Mouse (Mus musculus) urinary bladder, postnatal 4 days (tissue): ENCODE measurements at regions not wholly inside any gene's neighbourhood (a gene's known extent, or its start where the extent isn't known, plus 50 kb on each side); places are given as distances from the start of the nearest gene placed in this dataset.

Source experiments
- DNase-seq, 2 experiments: peaks; one replicate each; pipeline ENCODE4 v3.0.0; 2021 to 2022; ENCODE audit warnings: low spot score in 2 of 2

DNA sequence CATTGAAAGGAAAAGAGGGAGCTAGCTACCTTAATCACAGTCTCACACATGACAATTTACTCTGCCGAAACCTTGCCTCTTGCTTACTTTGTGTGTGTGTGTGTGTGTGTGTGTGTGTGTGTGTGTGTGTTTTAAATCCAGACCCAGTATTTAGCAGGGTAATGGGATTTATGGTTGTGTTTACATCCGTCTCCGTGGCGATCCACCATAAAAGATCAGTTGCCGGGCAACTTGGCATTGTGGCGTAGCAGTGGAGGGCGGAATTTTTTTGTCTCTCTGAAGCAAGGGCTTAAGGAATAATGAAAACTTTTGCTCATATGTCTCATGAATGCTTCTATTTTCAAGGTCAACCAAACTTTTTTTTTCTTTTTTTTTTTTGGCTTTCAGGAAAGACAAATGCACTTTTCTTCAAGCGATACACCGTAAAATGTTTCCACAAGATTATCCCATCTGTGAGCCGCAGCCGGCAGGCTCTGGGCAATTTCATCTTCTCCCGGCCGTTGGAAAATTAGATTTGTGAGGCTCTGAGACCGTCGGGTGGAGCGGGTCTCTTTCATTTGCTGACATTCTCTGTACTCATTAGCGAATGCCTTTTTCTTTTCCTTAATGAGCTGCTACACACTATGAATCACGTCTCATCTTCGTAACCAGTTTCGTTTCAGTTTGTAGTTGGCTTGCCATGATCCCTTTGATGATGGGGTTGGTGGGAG is 53.9 kb upstream of the Ptch1 start:
- DNase-seq: no peak

DNA sequence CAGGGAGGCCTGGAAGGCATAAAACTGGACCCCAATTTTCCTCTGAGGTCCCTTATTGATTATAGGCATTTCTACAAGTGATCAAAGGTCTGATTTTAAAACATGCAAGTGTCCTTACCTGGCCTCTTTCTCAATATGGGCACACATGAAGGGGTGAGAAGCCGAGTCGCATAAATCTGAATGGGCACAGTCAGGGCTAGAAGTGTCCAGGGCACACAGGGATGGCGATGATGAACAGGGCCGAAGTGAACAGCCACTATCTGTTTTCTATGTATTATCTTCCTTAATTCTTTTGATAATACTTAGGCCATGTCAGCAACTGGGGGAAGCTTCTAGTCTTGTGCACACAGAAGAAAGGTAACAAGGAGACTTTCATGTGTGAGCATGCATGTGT is 54.5 kb upstream of the Ptch1 start:
- DNase-seq: no peak

DNA sequence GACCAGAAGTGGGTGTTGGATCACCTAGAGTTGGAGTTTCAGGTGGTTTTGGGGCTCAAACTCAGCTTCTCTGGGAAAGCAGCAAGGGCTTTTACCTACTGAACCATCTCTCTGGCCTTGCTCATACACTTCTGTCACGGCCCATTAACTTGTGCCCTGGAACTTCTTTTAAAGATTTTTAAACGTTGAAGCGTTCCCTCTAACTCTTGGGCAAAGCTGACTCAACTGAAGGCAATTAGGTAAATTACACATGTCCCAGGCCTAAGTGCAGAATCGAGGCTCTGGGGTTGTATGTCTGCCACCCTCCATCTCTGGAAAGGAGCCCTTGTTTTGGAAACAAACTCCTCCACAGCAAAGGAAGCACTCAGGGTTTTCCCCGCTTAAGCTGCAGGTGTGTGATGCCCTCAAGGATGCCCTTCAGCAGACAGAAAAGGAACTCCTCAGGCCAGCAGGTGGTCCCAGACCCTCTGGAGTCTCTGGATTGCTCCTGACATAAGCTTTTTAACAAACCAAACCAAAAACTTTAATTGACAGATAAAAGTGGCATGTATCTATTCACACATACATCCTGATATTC is 58.5 kb upstream of the Ptch1 start:
- DNase-seq: no peak

DNA sequence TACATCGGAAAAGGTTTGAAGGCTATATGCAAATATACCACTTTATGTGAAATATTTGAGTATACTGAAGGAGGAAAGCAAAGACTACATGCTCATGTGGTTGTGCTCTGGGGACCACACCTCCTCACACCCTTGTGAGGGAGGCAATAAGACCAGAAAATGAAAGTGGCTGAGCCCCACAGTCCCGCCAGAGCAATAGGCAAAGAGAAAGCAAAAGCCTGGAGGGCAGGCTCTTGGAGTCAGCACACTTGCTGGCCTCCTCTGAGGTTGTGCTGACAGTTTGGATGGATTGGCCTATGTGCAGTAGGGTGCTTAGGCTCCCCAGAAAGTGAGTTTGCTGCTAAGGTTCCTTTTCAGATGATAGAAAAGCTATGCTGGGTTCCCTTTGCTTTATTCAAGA is 60.9 kb upstream of the Ptch1 start:
- no peak for DNase-seq

DNA sequence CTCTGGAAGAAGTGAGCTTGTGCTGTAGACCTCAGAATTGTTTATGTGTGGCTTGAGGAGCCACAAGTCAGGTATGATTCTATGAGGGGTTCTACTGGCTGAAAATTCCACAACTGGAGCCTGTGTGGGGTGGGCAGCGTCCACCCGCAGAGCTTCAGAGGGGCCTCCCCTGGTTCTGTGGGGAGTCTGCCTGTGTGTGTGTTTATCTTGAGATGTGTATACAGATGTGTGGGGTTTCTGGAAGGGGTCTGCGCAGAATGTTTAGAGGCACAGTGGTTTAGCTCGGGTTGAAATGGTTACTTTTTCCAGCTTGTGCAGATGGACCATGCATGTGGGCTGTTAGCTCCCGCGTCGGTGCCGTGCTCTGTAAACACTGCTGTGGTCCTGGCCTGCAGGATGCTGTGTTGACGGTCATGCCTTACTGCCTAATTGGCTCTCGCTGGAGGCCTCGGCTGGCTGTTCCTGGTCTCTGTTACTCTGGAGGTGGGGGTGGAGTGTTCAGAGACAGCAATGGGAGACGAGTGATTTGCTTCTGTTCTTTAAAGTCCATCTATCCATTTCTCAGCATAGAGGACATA is 68.3 kb upstream of the Ptch1 start:
- DNase-seq: no peak

DNA sequence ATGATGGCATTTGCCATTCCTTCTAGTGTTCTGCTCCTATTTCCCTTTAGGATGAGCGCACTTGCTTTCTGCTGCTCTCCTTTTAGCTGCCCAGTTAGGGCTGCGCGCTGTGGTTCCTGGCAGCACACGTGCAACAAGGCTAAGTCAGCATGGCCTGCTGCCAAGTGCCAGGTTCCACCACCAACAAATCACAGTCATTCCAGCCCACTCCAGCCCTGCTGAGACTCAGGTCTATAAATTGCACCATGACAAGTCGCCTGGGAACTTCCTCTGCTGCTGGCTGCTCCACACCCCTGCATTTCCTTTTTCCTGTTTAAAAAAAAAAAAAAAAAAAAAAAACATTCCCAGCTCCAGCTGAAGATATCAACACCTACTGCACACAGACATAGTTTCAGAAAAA is 69.2 kb upstream of the Ptch1 start:
- peak; percentile 31 to 68 for DNase-seq

DNA sequence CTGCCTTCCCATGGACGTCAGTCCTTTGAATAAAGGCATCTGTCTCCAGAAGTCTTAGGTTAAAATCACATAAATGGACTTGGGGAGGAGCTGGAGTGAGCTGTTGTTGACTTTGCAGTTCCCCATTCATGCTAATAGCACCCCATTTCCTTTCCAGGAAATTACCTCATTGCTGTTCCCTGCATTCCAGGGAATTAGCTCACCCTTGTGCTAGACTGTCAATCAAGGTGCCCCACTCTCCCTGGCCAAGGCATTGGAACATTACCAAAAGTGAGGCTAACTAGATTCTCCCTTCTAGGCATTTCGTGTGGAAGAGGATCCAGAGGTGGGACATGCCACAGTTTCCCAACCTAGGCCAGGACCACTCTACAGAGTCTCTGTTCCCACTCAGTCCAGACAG is 70.0 kb upstream of the Ptch1 start:
- DNase-seq: no peak

DNA sequence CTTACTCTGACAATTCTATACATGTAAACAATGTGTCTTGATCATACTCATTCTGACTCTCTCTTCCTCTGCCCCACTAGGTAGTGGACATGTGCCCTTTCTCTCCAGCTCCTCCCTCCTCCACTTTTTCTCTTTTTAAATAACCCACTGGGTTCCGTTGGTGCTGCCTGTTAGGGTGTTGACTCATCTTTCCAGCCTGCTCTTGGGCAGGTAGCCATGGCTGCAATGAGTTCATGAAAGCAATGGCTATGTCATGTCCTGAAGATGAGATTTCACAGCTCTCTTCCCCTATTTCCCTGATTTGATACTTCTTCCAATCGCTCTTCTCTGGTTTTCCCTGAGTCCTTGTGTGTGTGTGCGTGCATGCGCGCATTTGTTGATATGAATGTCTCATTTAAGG is 70.9 kb upstream of the Ptch1 start:
- no peak for DNase-seq

DNA sequence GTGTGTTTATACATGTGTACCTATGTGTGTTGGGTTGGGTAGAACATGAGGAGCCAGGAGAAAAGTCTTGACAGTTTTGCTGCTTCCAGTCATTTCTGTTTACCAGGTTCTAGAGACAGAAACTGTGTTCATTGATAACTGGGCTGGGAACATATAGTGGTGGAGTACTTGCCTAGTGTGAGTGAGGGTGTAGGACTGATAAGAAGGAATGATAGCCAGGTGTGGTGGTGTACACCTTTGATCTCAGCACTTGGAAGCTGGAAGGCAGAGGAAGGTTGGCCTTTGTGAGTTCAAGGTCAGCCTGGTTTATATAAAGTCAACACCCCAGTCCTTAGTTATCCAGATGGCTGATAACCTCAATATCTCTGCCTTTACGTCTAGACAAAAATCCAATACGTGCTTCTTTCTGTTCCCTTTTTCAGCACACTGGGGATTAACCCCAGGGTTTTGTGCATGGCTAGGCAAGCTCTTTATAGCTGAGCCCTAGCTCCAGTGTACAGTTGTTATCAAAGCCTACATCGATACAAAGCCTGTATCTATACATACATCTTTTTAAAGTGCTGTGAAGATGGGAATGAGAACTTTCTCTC is 75.8 kb upstream of the Ptch1 start:
- DNase-seq: no peak

DNA sequence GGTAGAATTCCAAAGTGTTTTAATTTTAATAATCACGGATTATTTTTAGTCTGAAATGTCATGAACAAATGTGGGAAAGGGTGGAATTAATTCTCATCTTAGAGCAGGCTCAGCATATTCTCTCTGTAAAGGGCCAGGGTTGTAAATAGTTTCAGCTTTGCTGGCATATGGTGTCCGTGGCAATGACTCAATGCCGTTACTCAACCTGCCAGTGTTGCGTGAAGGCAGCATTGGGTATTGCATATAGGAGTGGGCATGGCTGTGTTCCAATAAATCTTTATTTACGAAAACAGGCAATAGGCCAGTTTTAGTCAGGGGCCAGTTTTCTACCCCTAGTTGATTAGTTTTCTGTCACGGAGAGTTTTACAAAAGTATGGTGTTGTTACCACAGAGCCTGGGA is 81.1 kb upstream of the Ptch1 start:
- no peak for DNase-seq

DNA sequence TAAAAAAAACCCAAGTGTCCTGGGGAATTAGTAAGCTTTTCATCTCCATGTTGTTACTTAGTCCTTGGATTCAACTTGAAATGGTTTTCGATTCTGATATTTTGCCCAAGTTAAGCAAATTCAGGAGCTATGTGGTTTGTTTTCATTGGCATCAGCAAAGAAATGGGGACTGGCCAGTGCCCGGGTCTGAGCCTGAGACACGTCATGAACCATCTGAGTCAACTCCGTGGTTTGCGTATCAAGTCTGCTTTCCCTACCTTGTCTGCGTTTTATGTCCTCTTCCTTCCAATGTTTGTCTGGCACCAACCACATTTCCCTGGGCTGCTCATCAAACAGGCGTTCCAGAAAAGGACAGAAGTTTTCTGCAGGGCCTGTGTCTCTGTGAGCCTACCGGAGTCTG is 83.7 kb upstream of the Ptch1 start:
- no peak for DNase-seq

DNA sequence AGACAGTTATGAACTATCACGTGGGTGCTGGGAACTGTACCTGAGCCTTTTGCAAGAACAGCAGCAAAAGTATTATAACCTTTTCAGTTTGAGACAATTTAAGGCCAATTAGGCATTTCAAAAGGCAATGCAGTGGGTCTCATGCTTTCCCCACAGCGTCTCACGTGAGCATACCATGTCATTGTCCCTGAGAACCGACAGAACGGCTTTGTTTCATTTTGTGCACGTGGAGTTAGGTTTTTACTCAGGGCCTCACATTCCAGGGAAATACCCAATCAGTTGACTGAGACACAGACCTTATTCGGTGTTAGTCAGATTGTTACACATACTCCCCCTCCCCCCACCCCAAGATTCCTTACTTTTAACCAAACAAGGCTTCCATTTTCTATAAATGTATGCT is 86.0 kb upstream of the Ptch1 start:
- no peak for DNase-seq

DNA sequence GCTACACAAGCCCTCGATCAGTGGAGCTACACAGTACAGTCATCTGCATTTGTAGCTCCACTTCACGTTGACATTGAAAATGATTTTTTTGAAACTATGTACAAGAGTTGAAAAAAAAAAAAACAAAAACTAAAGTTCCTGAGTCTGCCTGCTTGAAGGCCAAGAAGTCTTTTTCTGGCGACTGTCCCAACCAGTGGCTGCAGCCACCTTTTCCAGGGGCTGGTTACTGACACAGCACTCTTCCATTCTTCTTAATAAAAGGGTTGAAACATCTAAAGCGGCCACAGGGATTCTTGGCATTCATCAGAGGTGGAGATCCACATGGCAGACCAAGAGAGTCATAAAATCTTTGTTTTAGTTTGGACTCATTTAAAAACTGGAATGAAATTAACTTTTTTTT is 87.0 kb upstream of the Ptch1 start:
- DNase-seq: no peak

DNA sequence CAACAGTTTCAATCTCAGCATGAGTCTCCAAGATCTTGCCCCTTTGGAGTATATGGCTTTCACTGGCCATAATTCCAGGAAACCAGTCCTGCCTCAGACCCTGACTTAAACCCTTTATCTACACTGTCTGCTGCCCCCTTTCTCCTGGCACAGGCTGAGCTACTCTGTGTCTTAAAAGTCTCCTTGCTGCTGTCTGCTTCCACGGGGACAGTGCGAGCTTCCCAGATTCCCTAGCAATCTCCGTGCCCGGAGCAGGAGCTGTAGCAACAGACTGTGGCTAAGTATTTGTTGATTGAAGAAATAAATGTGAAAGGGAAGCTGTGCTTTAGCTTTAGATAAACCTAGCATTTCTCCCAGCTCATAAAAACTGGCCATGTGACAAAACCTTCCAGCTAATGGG is 95.2 kb upstream of the Ptch1 start:
- DNase-seq: no peak

DNA sequence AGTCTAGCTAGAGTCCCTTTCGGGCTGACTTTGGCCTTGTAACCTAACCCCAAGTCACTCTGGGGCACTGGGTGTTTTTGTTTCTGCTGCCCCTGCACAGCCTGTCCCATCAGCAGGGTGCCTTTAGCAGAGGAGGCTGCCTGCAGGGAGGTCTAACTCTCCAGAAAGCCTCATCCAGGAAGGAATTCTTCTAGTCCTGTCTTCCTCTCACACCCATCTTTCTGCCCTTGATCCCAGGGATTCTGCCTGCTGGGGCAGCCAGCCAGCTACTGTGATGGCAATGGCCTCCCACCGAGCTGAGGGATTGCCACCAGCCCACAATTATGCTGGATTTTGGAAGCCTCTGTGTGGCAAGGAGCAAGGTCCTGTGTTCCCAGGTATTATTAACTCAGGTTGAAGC is 95.6 kb upstream of the Ptch1 start:
- DNase-seq: no peak

DNA sequence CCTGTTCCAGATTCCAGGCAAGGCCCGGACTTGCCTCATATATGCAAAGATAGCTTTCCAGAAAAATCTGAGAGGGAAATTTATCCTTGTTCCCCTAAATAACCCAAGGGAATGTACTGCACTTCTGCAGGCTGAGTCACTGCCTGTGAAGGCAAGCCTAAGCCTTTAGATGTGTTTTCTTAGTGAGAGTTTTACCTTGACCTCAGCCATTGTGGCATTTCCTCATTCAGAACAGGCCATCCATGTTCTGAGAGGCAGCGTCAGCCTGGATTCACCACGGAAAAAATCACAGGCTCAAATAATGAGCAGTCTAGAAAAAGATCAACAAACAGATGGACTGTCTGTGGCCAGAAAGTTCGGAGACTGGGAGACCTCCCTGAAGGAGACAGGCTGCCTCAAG is 99.0 kb upstream of the Ptch1 start:
- no peak for DNase-seq

DNA sequence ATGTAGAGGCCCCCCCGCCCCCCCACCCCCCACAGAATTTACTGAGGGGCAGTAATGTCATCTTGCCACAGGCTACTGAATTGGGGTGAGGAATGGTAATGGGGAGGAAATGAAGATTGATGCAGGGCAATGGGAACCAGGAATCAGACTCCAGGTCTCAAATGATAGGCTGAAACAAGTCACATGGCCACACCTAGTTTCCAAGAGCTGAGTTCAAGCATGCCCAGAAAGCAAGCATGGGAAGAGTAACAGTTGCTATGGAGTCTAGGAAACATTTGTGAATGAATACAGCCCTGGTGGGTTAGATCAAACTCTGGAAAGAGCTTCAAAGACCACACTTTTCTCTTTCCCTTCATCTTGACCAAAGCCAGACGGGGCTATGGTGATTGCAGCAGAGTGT is 104.3 kb upstream of the Ptch1 start:
- DNase-seq: no peak

DNA sequence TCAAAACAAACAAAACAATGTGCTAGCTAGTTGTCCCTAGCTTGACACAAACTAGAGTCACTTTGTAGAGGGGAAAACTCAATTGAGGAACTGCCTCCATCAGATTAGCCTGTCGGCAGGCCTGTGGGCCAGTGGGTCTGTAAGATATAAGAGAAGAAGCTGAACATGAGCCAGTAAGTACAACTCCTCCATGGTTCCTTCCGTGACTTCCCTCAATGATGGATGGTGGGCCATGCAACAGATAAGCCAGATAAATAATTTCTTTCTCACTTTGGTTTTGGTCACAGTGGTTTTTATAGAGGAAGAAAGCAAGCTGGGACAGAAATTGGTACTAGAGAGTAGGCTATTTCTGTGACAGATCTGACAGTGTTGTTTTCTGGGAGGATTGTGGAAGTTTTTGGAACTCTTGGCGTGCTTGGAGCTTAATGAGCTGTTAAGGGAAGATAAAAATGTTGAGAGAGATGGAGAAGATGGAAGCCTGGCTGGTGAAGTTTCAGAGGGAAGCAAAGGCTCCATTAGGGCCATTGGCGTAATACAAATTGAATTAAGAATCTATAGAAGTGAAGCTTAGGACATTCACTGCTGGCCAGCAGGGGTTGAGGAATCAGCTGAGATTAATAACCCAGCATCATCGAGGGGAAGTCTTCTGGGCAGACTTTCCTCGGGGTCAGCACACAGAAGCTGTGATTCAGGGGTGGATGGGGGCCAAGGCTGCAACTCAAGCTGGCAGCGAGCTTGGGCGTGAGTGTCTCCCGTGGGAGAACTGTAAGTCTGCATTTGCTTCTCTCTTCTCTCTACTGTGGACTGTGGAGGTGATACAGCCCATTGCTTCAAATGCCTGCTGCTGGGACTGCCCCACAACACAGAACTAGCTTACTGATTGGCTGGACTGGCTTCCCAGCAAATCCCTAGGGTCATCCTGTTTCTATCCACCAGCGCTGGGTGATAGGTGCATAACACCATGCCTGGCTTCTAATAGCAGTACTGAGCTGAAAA is 105.2 kb upstream of the Ptch1 start:
- DNase-seq: no peak

DNA sequence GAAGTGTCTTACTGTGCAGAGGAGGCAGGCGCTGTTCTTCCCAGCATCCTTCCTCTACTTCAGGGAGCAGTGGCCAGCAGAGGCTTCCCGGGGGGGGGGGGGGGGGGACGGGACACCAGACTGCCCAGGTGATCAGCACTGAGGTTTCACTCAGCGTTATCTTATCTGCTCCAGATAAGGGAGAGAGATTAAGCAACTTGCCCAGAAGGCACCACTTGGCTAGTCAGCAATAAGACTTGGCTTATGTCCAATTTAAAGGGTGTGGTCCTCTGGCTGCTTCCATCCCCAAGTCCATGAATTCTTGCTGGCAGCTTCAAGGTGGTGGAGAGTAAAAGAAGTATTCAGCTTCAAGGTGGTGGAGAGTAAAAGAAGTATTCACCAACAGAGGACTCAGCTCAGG is 108.9 kb upstream of the Ptch1 start:
- no peak for DNase-seq

DNA sequence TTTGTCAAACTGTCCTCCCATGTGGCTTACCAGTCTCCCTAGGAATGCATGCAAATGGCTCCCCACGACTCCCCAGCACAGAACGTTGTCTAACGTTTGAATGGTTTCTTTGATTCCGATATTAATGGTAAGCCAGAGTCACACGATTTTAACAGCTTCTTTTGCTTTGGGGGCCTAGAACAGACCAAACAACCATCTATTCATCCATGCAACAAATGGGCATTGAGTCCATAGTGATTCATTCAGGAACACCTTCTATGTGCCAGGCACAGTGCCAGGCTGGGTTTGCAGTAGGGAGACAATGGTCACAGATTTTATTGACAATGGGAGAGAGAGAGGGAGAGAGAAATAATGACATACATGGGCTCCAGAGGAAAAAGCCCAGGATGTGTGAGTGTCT is 118.6 kb upstream of the Ptch1 start:
- DNase-seq: no peak

DNA sequence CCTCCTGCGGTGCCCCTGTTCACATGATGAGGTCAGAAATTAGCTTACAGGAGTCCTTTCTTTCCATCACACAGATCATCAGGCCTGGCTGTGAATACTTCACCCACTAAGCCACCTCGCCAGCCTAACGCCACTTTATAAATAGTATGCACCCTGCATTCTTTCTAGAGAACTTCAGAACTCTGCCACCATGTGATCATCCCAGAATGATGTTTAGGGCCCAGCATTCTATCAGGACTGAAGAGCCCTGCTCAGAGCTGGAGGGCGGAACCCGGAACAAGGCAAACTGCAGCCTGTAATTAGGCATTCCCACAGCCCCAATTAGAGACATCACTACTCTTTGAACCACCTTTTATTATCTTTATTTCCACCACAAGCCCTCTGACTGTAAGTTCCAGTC is 120.2 kb upstream of the Ptch1 start:
- DNase-seq: no peak

DNA sequence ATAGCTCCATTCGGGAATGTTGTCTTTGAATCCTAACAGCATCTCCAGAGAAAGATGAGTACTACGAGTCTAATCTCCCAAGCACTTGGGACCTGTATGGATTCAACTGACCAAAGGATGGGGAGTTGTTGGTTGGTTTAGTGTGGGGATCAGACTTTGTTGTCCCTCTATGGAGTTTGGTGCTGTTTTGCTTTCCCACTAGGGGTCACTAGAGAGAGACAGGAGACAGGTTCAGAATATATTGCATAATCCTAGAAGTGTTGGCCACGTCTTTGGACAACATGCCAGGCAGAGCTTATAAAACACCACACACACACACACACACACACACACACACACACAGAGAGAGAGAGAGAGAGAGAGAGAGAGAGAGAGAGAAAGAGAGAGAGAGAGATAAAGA is 118.6 kb upstream of the Ercc6l2 start:
- no peak for DNase-seq
